Mouse (Mus musculus): Measurements from ENCODE around the gene Blm. TPM values are rescaled to one million over a fixed set of nuclear protein-coding genes. Genes with fewer than 3 reads are reported as not detected.

Blm gene
- polyA plus RNA-seq, 1 experiment, result 0.75 TPM

DNA sequence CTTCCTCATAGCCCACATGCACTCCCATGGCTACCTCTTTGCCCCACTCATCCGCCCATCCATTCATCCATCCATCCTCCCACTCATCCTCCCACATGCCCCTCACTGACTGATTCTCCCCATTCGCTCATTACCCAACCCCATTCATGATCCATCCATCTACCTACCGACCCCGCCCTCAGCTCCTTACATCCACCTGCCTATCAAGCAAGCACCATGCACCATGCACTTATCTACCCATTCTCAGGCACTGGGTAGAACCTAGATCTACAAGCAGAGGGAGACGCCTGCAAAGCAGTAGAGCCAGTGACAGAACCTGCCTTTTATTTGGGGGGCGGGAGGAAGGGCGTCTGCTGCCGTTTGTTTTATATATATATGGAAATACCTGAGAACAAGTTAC is 87.6 kb downstream of the Blm start:
- 98% methylated on average over 8 of the region's 8 CpGs for WGBS
- TF ChIP-seq POLR2A (IDR thresholded peaks at IDR 0.05; ENCODE audit: borderline replicate concordance, extremely low read depth, low read depth, low read length) (no peak), CTCF (IDR thresholded peaks at IDR 0.05; ENCODE audit: insufficient read depth, low read length) (no peak)
- Histone ChIP-seq H3K4me1 (ENCODE audit: control insufficient read depth, insufficient read depth, low read length) (peaks cover 15% of the 10 kb centered on the region), H3K4me3 (replicated peaks; ENCODE audit: extremely low read depth, low read depth, low read length) (no peak overlapping the region)
- no peak for DNase-seq

DNA sequence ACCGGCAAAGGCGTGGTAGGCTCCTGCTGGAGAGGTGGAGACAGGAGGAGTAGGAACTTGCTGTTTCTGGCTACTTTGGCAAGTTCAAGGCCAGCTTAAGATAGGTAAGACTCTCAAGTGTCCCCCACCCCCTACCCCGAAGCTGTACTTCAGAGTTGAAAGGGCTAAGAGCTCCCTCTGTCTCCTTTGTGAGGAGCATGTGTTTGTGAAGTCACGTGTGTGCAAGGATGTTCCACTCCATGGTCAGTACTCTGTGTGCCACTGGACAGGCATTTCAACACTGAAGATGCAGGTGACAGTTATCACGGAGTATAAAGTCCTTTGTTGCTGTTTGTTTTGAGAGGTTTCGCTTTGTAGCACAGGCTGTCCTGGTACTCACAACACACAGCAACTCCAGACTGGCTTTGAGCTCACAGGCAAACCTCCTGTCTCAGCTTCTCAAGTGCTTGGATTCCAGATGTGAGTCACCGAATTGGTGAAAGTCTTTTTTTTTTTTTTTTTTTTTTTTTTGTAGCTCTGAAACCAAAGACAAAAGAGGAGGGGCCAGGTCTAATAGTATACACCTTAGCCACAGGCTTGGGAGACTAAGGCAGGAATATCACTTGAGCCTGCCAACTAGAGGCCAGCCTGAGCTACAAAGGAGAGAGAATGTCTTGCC is 88.6 kb downstream of the Blm start:
- TF ChIP-seq CTCF (IDR thresholded peaks at IDR 0.05; ENCODE audit: insufficient read depth, low read length) (no peak), POLR2A (IDR thresholded peaks at IDR 0.05; ENCODE audit: borderline replicate concordance, extremely low read depth, low read depth, low read length) (no peak)
- Histone ChIP-seq H3K4me1 (ENCODE audit: control insufficient read depth, insufficient read depth, low read length) (peaks cover 15% of the 10 kb centered on the region), H3K4me3 (replicated peaks; ENCODE audit: extremely low read depth, low read depth, low read length) (no peak overlapping the region)
- 61% methylated on average over 7 of the region's 7 CpGs for WGBS
- no peak for DNase-seq

DNA sequence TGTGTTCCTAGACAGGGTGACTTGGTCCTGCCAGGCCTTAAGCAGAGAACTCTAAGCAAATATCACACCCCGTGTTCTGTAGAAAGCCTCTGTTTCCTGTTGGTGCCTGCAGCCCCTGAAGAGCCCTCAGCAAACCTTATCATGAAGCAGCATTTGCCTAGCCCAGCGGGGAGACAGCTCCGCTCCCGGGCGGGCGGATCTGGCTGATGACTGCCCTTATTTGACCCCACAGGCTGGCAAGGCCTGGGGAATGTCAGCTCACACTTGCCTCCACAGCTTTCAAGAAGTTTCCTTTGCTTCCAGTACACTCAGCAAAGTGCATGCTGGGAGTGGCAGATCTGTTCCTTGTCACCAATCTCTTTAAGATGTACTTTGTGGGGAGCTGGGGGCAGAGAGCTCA is 89.4 kb downstream of the Blm start:
- DNase-seq, result peak; percentile 60
- WGBS, result 9% methylated on average over 6 of the region's 6 CpGs
- no peak for TF ChIP-seq POLR2A (IDR thresholded peaks at IDR 0.05; ENCODE audit: borderline replicate concordance, extremely low read depth, low read depth, low read length)
- no peak for TF ChIP-seq CTCF (IDR thresholded peaks at IDR 0.05; ENCODE audit: insufficient read depth, low read length)
- no peak overlapping the region for H3K4me3 ChIP-seq (replicated peaks; ENCODE audit: extremely low read depth, low read depth, low read length)
- H3K4me1 ChIP-seq (ENCODE audit: control insufficient read depth, insufficient read depth, low read length), result peaks cover 15% of the 10 kb centered on the region

DNA sequence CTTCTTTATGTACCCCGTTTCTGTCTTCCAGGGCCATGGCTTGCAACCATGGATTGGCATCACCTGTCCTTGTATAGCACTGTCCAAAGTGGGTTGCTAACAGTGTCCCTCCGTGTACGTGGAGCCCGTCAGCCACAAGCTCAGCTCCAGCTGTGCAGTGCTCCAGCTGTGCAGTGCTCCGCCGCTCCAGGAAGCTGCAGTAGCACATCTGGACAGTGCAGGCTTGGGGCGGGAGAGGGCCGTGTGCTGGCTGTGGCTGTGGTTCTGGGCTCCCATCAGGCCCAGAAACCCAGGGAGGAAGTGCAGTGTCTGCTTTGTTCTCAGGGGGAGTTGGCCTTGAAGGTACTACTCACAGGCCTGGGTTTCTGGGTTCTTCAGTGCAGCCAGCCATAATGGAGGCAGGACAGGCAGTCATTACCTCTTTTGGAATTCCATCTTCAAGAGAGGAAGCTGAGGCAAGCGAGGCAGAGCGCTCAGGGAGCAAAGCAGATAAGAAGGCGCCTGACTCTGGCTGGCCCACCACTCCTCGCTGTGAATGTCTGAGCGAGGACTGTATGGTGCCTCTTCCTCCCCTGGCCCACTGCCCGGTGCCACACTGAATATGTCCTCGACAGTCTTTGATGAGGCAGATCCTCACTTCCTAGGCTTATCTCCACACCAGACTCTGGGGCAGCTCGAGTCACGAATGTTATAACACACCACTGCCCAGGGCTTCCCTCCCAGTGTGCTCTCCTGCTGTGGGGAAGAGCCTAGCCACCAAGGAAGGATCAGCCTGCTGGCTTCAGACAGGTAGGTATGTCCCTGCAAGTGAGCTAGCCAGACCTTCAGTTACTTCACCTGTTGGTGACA is 90.3 kb downstream of the Blm start:
- Histone ChIP-seq H3K4me3 (replicated peaks; ENCODE audit: extremely low read depth, low read depth, low read length) (no peak overlapping the region), H3K4me1 (ENCODE audit: control insufficient read depth, insufficient read depth, low read length) (peaks cover 15% of the 10 kb centered on the region)
- TF ChIP-seq POLR2A (IDR thresholded peaks at IDR 0.05; ENCODE audit: borderline replicate concordance, extremely low read depth, low read depth, low read length), result no peak
- TF ChIP-seq CTCF (IDR thresholded peaks at IDR 0.05; ENCODE audit: insufficient read depth, low read length), result no peak
- WGBS, result 44% methylated on average over 17 of the region's 17 CpGs
- no peak for DNase-seq

DNA sequence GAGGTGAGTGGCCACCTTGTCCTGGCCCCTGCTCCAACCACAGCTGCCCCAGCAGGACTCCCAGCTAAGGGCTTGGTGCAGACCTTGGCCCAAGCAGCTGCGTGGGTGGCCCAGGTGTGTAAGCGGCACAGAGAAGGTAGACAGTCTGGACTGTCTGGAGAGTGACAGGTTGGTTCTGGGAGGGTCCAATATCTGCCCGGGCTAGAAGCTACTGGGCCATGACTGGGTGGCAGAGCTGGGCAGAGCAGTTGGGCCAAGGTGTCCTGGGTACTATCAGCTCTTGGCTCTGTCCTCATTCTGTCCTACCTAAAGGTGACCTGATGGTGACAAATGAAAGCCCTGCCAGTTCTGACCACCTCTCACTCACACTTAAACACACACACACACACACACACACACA is 91.8 kb downstream of the Blm start:
- no peak for DNase-seq
- Histone ChIP-seq H3K4me3 (replicated peaks; ENCODE audit: extremely low read depth, low read depth, low read length) (no peak overlapping the region), H3K4me1 (ENCODE audit: control insufficient read depth, insufficient read depth, low read length) (peaks cover 15% of the 10 kb centered on the region)
- WGBS, result 89% methylated on average over 3 of the region's 3 CpGs
- no peak for TF ChIP-seq POLR2A (IDR thresholded peaks at IDR 0.05; ENCODE audit: borderline replicate concordance, extremely low read depth, low read depth, low read length)
- no peak for TF ChIP-seq CTCF (IDR thresholded peaks at IDR 0.05; ENCODE audit: insufficient read depth, low read length)

DNA sequence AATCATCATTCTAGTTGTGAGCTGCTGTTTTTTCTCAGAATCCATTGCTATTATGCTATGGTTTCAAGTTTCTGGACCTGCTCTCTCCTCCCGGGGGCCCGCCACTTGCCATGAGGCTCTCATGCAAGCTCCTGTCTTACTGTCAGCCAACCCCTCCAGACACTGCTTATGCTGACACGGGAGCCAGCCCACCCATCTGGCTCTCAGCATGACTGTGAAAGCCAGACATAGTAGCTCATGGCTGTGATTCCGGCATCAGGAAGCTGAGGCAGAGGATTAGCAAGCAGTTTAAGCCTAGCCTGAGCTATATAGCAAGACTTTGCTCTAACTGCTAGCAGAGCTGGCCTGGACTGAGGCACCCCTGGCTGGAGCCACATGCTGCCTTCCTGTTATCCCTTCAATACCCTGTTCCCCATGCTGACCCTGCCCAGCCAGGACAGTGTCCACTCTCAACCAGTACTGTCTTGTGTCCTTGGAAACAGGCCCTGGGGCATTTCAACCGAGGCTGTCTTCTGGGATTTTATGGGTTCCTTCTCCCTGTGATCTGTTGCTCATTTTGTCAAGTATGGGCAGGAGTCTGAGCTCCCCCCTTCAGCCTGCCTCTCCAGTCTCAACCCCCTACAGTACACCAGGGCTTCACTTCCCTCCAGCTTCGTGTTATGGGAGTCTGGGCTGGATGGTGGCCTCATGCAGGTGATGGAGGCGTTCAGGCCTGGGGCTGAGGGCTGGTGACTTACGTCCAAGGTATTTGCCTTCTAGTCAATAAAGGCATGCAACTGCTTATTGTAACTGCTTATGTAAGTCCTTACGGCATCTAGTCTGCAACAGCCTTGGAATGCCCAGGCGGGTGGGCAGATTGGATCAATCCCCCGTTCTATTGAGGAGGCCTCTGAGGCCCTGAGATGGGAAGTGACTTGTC is 92.7 kb downstream of the Blm start:
- Histone ChIP-seq H3K4me3 (replicated peaks; ENCODE audit: extremely low read depth, low read depth, low read length) (no peak overlapping the region), H3K4me1 (ENCODE audit: control insufficient read depth, insufficient read depth, low read length) (peaks cover 15% of the 10 kb centered on the region)
- 85% methylated on average over 11 of the region's 11 CpGs for WGBS
- no peak for TF ChIP-seq CTCF (IDR thresholded peaks at IDR 0.05; ENCODE audit: insufficient read depth, low read length)
- no peak for DNase-seq

DNA sequence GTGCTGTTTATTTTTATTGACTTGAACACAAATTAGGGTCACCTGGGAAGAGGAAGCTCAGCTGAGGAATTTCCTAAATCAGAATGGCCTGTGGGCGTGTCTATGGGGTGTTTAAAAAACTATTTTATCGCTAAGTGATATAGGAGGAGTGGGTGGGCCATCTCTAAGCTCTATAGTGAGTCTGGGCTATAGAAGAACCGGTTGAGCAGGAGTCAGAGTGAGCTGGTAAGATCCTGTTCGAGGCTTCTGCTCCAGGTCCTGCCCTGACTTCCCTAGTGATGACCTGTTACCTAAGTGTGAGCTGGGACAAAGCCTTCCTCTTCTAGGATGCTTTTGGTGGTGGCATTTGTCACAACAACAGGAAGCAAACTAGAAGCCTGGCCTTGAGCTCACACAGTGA is 94.2 kb downstream of the Blm start:
- Histone ChIP-seq H3K4me1 (ENCODE audit: control insufficient read depth, insufficient read depth, low read length) (peaks cover 11% of the 10 kb centered on the region), H3K4me3 (replicated peaks; ENCODE audit: extremely low read depth, low read depth, low read length) (no peak overlapping the region)
- 59% methylated on average over 4 of the region's 4 CpGs for WGBS
- no peak for TF ChIP-seq POLR2A (IDR thresholded peaks at IDR 0.05; ENCODE audit: borderline replicate concordance, extremely low read depth, low read depth, low read length)
- TF ChIP-seq CTCF (IDR thresholded peaks at IDR 0.05; ENCODE audit: insufficient read depth, low read length), result no peak
- no peak for DNase-seq

DNA sequence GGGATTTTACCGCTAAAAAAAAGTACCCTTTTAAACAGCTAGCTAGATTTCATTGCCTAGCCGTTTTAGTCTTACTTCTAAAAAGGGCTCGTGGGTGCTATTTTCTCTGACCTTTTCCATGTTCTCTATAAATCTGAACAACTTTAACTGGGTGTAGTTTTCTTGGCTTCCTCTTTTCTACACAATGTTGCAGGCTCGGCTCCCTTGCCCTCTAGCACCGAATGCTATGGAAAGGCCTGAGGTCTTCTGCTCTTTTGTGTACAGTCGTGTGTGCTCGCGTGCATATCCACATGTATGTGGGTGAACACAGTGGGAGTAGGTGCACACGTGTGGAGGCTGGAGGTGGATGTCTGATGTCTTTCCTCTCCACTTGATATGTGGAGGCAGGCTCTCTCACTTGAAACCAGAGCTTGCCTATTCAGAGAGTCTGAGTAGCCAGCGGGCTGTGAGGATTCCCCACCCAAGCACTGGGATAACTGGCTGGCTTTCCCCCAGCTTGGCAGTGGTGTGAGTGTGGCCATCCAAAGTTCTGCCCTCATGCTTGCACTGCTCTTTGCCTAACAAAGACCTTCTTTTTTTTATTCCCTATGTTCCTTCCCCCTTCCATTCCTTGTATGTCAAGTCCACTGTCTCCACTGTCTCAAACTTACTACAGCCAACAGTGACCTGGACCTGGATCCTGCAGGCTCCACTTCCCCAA is 95.0 kb downstream of the Blm start:
- TF ChIP-seq CTCF (IDR thresholded peaks at IDR 0.05; ENCODE audit: insufficient read depth, low read length) (no peak), POLR2A (IDR thresholded peaks at IDR 0.05; ENCODE audit: borderline replicate concordance, extremely low read depth, low read depth, low read length) (no peak)
- WGBS, result 72% methylated on average over 10 of the region's 10 CpGs
- Histone ChIP-seq H3K4me1 (ENCODE audit: control insufficient read depth, insufficient read depth, low read length) (peaks cover 3% of the 10 kb centered on the region), H3K4me3 (replicated peaks; ENCODE audit: extremely low read depth, low read depth, low read length) (no peak overlapping the region)
- DNase-seq, result no peak

Data from lung, adult 2 months (tissue).